ENCODE assay signal across 7 mouse cellular contexts in genomic region chr4:145239049-145239830, GRCm38 (mm10). TPM values are rescaled to one million over a fixed set of nuclear protein-coding genes. Genes with fewer than 3 reads are reported as not detected.
DNase-seq lines count a peak whose midpoint lies in the region; ATAC-seq and TF ChIP-seq lines count a peak whose summit lies in the region.

No protein-coding gene starts in this region.

- no peak overlapping the region for H3K9ac ChIP-seq in lung, postnatal 0 days (replicated peaks; ENCODE audit: low read depth)

- no peak overlapping the region for H3K4me3 ChIP-seq in embryonic fibroblast, embryonic 13.5 days (ENCODE audit: insufficient read depth, low read length)
- H3K4me3 ChIP-seq in lung, postnatal 0 days (ENCODE audit: low read depth, low read length) = no peak overlapping the region

- peak; percentile 87 for ATAC-seq in lung, postnatal 0 days

- H3K4me2 ChIP-seq in lung, postnatal 0 days (replicated peaks; ENCODE audit: low read depth, low read length) = no peak overlapping the region

- intact Hi-C loops in heart, postnatal 10 days (cut with DNase I) = no loop called here

- no peaks in the 10 kb centered on the region for H3K27me3 ChIP-seq in lung, postnatal 0 days (replicated peaks; ENCODE audit: insufficient read depth, low read length)

- peaks cover 10% of the 10 kb centered on the region; the same call in 1 of the 2 replicates for H3K4me1 ChIP-seq in embryonic fibroblast, embryonic 13.5 days (ENCODE audit: control insufficient read depth, insufficient read depth, low read length)
- peaks cover 5% of the 10 kb centered on the region; the same call in 1 of the 2 replicates for H3K4me1 ChIP-seq in lung, postnatal 0 days (ENCODE audit: insufficient read depth, low read depth, low read length)

- 22% methylated on average over 4 of the region's 4 CpGs for WGBS in lung, postnatal 0 days

- no peak for TF ChIP-seq CTCF in embryonic fibroblast, embryonic 13.5 days (IDR thresholded peaks at IDR 0.05; ENCODE audit: borderline replicate concordance, insufficient read depth, low read length)
- TF ChIP-seq CTCF in lung, postnatal 0 days (IDR thresholded peaks at IDR 0.05) = no peak

- H3K36me3 ChIP-seq in lung, postnatal 0 days (ENCODE audit: insufficient read depth, low read length) = no peaks in the 10 kb centered on the region

- peak overlapping the region; percentile 83 for H3K27ac ChIP-seq in embryonic fibroblast, embryonic 13.5 days (ENCODE audit: insufficient read depth, low read length)
- peak overlapping the region; percentile 65 for H3K27ac ChIP-seq in lung, postnatal 0 days (ENCODE audit: low read length)

- peak; percentile 49 for DNase-seq in right cerebral cortex, postnatal 14 days
- DNase-seq in right cerebral cortex, adult 18-20 months = no peak
- peak; percentile 90 for DNase-seq in heart, postnatal 10 days
- DNase-seq in kidney, postnatal 36 days = peak; percentile 73 to 75
- peak; percentile 83 for DNase-seq in lung, postnatal 0 days (ENCODE audit: low spot score)
- DNase-seq in spleen, adult 18-20 months = no peak

- no peak for TF ChIP-seq EP300 in lung, postnatal 0 days (IDR thresholded peaks at IDR 0.05)

- H3K9me3 ChIP-seq in lung, postnatal 0 days (ENCODE audit: low read length) = no peaks in the 10 kb centered on the region

- no peak for TF ChIP-seq POLR2A in embryonic fibroblast, embryonic 13.5 days (IDR thresholded peaks at IDR 0.05; ENCODE audit: low read depth, low read length)

RNA-seq across cellular contexts. Expression of gene Tnfrsf1b, which starts 7.4 kb away (rescaled TPM):
- polyA plus RNA-seq in embryonic fibroblast, embryonic 13.5 days (2011; ENCODE audit: insufficient read length, low read depth, missing spikeins) = 30.2 and 40.7 TPM in 2 replicates
- 1 to 10 TPM; 5.3 to 7.2 TPM for total RNA-seq in heart, postnatal 10 days (2021)
- 8.4 and 9.1 TPM in 2 replicates for polyA plus RNA-seq in lung, postnatal 0 days (2015; fragmentation: Nextera tagmentation; extraction: Ambion mirVana)

RNA-seq across cellular contexts. Expression of gene Vps13d, which starts 44.4 kb away (rescaled TPM):
- 19.4 and 28.9 TPM in 2 replicates for polyA plus RNA-seq in embryonic fibroblast, embryonic 13.5 days (2011; ENCODE audit: insufficient read length, low read depth, missing spikeins)
- total RNA-seq in heart, postnatal 10 days (2021) = 10 to 100 TPM; 75.8 to 82.6 TPM
- polyA plus RNA-seq in lung, postnatal 0 days (2015; fragmentation: Nextera tagmentation; extraction: Ambion mirVana) = 10.3 and 12.8 TPM in 2 replicates

Comparison
In these comparisons a context has a peak if more than half of its experiments do, and no peak if none do; other contexts are left out.
1. DNase-seq: peak in right cerebral cortex, postnatal 14 days (single experiment), heart, postnatal 10 days (2 of 2), kidney, postnatal 36 days (2 of 2) and lung, postnatal 0 days (single experiment); none in right cerebral cortex, adult 18-20 months (single experiment) and spleen, adult 18-20 months (0 of 2).